Mouse (Mus musculus) lung, postnatal 0 days (tissue): Measurements from ENCODE around the gene Scrn3.

Source experiments
- CTCF ChIP-seq: IDR thresholded peaks from 2 replicates; pipeline ENCODE4 v1.5.1; 2016; ENCODE audit warnings: antibody characterized with exemption, mild to moderate bottlenecking
- EP300 ChIP-seq: IDR thresholded peaks from 2 replicates; pipeline ENCODE4 v1.6.1; 2016; ENCODE audit warnings: antibody characterized with exemption, mild to moderate bottlenecking, control low read depth

- no peak for TF ChIP-seq CTCF
- no peak for TF ChIP-seq EP300
These were observed 72.8 kb downstream of the Scrn3 start for GRCm38 (mm10) chr2:73385172-73385571.
